Mouse (Mus musculus) left cerebral cortex, adult 2 months (tissue): Measurements from ENCODE around the gene Extl1. TPM values are rescaled to one million over a fixed set of nuclear protein-coding genes. Genes with fewer than 3 reads are reported as not detected.
"Not testable (repeated sequence)": the region's sequence is repeated elsewhere in the genome, so short reads cannot be mapped to it uniquely, and the experiment has no call there.

Experiments used
- DNase-seq, 2 experiments: peaks; one replicate each; pipeline ENCODE4 v3.0.0; 2021 to 2022; ENCODE audit warnings: low spot score in 2 of 2, mixed read lengths in 1 of 2; ENCODE audit errors: extremely low spot score in 1 of 2
- H3K27ac ChIP-seq: fragments of 200-600 bp; 2 replicates; pipeline ENCODE4 v1.8.1; 2022
- H3K4me3 ChIP-seq: fragments of 200-600 bp; 2 replicates; pipeline ENCODE4 v1.8.1; 2022
- CTCF ChIP-seq: fragments of 200-600 bp; IDR thresholded peaks from 2 replicates; pipeline ENCODE4 v1.8.1; 2022; ENCODE audit warnings: antibody characterized with exemption, mild to moderate bottlenecking, moderate library complexity
- intact Hi-C: fragments of 180-260 bp; cut with DNase I; formaldehyde crosslinking; loops from one replicate; pipeline ENCODE4 v1.15.1; 2025
- long read RNA-seq, 2 experiments: library from polyadenylated mRNA; stranded (forward); transcript quantifications; one replicate each; pipeline ENCODE4 v2.0.0; 2021; ENCODE audit warnings: borderline mapping rate in 2 of 2
- total RNA-seq, 2 experiments: library from RNA; stranded (reverse); gene quantifications; 2 replicates each; pipeline ENCODE4 v1.2.3; 2021

Extl1 gene
- 10 to 100 TPM; 46.7 to 48.9 TPM for total RNA-seq
- long read RNA-seq, experiment 1, full-length matches to known transcripts = 55 of 77 reads
- long read RNA-seq, experiment 1, partial matches to known transcripts = 4 of 77 reads
- long read RNA-seq, experiment 1, other reads (novel, unspliced or antisense) = 18 of 77 reads
- long read RNA-seq, experiment 2, full-length matches to known transcripts = 42 of 66 reads
- long read RNA-seq, experiment 2, partial matches to known transcripts = 2 of 66 reads
- long read RNA-seq, experiment 2, other reads (novel, unspliced or antisense) = 22 of 66 reads

DNA sequence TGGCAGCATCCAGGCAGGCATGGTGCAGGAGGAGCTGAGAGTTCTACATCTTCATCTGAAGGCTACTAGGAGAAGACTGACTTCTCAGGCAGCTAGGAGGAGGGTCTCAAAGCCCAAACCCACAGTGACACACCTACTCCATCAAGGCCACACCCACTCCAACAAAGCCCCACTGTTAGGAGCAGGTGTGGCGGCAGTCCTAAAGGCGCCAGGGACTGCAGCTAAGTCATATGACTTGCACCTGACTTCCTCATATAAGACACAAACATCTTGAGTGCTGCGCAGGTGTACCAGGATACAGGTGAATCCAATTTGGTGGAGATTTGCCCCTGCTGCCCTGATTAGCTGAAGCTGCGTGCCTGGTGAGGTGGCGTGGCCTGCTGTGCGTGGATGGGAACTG is at the start of gene Extl1:
TSS of gene Extl1 (minus strand) at position 101 of the 400 bp plus-strand sequence.
- H3K27ac ChIP-seq, H3K4me3 ChIP-seq, DNase-seq, intact Hi-C loops: not testable (repeated sequence)

DNA sequence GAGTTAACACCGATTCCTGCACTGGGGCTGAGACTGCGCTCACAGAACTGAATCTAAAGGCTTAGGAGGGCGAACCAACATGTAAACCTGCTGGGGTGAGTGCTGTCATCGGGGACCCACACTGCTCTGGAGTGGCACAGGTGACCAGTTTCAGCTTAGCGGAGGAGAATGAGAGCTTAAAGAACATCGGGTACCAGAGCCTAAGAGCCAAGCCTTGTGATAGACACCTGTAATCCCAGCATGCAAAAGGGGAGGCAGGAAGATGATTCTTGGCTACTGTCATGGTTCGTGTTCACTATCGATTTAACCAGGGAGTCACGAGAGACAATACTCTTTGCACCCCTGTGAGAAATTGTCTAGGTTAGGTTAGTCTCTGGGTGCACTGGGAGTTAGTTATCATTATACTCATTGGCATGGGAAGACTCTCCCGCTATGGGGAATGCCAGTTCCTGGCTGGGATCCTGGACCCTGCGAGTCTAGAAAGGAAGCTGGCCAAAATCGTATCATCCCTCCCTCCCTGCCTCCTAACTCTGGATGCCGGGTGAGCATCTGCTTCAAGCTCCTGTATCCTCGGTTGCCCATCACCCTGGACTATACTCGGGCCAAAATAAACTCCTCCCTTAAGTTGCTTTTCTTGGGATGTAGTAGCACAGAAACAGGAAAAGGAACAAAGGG is 49.2 kb upstream of the Extl1 start:
- intact Hi-C loops = no loop called here
- Histone ChIP-seq H3K27ac (peak overlapping the region; percentile 59), H3K4me3 (no peak overlapping the region)
- no peak for DNase-seq
- TF ChIP-seq CTCF = no peak

- DNase-seq = peak; percentile 84
- intact Hi-C loops = loop anchor here (1.0 to 2.0 kb wide), 3 partner anchors 14 to 39 kb away; partner anchors contain the start of gene Pafah2
- no peak overlapping the region for H3K4me3 ChIP-seq
- peak overlapping the region; percentile 93 for H3K27ac ChIP-seq
- TF ChIP-seq CTCF = no peak
Observed at GRCm38 (mm10) chr4:134430381-134431004, 46.8 kb upstream of the Extl1 start.

GRCm38 (mm10) chr4:134425088-134425487 is 41.4 kb upstream of the Extl1 start:
- Histone ChIP-seq H3K27ac (peak overlapping the region; percentile 66), H3K4me3 (no peak overlapping the region)
- peak in 1 of 2 experiments; percentile 45 for DNase-seq
- no peak for TF ChIP-seq CTCF
- intact Hi-C loops = no loop called here

GRCm38 (mm10) chr4:134423949-134424348 is 40.3 kb upstream of the Extl1 start:
- Histone ChIP-seq H3K4me3 (no peak overlapping the region), H3K27ac (no peak overlapping the region)
- no peak for TF ChIP-seq CTCF
- DNase-seq = no peak
- intact Hi-C loops = no loop called here

GRCm38 (mm10) chr4:134421971-134422370 is 38.3 kb upstream of the Extl1 start:
- no peak for DNase-seq
- no peak overlapping the region for H3K4me3 ChIP-seq
- no peak overlapping the region for H3K27ac ChIP-seq
- intact Hi-C loops = no loop called here
- no peak for TF ChIP-seq CTCF

DNA sequence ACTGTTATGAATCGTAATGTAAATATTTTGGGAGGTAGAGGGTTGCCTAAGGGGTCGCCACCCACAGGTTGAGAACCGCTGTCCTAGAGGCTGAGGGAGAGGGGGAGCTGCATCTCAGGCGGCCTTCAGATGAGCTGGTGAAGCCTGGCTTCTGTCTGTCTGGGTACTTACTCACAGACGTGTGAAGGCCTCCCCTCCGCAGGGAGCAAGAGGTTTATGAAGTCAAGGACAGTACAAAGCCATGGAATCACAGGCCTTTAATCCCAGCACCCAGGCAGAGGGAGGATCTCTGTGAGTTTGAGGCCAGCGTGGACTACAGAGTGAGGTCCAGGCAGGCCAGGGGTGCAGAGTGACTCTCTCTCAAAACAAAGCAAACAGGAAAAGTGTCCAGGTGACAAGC is 33.5 kb upstream of the Extl1 start:
- intact Hi-C loops = no loop called here
- no peak for DNase-seq
- peak overlapping the region; percentile 97 for H3K27ac ChIP-seq
- no peak for TF ChIP-seq CTCF
- no peak overlapping the region for H3K4me3 ChIP-seq

DNA sequence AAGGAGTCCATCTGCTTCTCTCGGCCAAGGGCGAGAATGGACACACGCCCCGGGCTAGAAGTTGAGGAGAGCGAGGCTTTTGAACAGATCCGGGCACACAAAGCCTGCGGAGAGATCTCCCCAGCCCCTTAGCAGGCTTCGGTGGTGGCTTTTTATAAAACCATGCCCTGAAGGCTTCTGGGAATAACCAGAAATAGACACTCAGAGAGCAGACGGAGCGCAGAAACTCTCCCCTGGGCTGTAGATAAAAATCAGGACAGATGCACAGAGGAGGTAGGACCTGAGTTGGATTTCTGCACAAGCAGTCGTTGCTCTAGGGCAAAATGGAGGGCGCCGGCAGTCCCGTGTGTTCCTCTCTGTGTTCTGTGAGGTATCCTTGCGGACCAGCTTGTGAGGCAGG is 33.0 kb upstream of the Extl1 start:
- H3K4me3 ChIP-seq = 0 out of 2 replicates have a peak overlapping the region, but pooled peaks have one; percentile 17
- intact Hi-C loops = no loop called here
- DNase-seq = no peak
- peak overlapping the region; percentile 97 for H3K27ac ChIP-seq
- no peak for TF ChIP-seq CTCF

- no peak; the same call in 1 of the 2 replicates for TF ChIP-seq CTCF
- Histone ChIP-seq H3K4me3 (no peak overlapping the region), H3K27ac (peak overlapping the region; percentile 97)
- peak in 1 of 2 experiments; percentile 62 for DNase-seq
- intact Hi-C loops = no loop called here
Observed at GRCm38 (mm10) chr4:134416177-134416576, 32.5 kb upstream of the Extl1 start.

DNA sequence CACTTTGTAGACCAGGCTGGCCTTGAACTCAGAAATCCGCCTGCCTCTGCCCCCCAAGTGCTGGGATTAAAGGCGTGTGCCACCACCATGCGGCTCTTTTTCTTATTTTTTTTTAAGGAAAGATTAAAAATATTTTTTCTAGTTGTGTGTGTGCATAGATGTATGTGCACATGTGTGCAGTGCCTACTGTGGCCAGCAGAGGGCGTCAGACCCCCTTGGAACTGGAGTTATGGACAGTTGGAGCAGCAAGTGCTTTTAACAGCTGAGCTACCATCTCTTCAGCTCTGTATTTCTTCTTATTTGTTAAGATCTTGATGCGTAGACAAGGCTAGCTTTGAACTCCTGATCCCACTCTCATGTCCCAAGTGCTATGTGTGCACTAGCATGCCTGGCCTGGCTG is 25.6 kb upstream of the Extl1 start:
- no peak for DNase-seq
- intact Hi-C loops = no loop called here
- Histone ChIP-seq H3K27ac (no peak overlapping the region), H3K4me3 (no peak overlapping the region)
- TF ChIP-seq CTCF = peak; percentile 44

- intact Hi-C loops = no loop called here
Observed at GRCm38 (mm10) chr4:134403721-134404120, 20.1 kb upstream of the Extl1 start.

DNA sequence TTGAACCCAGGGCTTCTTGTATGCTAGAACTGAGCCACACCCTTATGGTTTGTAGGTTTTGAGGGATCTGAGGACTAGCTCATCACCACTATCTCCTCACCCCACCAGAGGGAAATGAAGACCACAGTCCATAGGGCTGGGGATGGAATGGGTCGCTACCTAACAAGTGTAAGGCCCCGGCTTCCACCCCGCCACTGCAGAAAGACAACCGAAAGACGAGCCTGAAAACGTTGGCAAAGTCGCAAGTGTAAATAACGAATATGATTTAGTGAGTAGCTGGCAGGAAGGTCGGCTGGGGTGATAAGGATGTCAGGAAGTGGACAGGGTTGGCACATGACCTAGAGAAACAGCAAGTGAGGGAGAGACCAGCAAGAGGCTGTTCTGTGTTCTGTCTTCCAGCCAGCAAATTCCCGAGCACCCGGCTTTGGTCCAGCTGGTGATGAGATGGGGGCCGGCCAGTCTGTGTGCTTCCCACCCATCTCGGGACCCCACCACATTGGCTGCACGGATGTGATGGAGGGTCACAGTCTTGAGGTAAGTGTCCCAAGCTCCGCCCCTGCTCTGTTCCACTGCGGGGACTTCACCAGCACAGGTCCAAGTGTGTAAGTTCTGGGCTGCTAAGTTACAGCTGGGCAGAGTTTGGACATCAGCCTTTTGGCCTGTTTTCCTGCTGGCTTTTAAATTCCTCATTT is 19.1 kb upstream of the Extl1 start:
- no peak for DNase-seq
- no peak overlapping the region for H3K4me3 ChIP-seq
- no peak for TF ChIP-seq CTCF
- H3K27ac ChIP-seq = peak overlapping the region; percentile 90
- intact Hi-C loops = no loop called here

More at GRCm38 (mm10) chr4:134403721-134404120, 20.1 kb upstream of the Extl1 start:
- Histone ChIP-seq H3K4me3 (no peak overlapping the region), H3K27ac (peak overlapping the region; percentile 90)
- no peak for TF ChIP-seq CTCF
- no peak for DNase-seq
